Mouse (Mus musculus) neural tube, embryonic 10.5 days (tissue): ENCODE results near the gene Pign.

Experiments
- DNase-seq: peaks from one replicate; pipeline ENCODE4 v3.0.0-alpha.2; 2017; ENCODE audit warnings: low spot score; ENCODE audit errors: extremely low spot score

The Pign gene

GRCm38 (mm10) chr1:105663171-105663961, at the start of gene Pign, which contains the start of gene Relch:
TSS of gene Pign (minus strand) at chr1:105663677.
TSS of gene Relch (plus strand) at chr1:105663861.
- DNase-seq: peak; percentile 98

GRCm38 (mm10) chr1:105712822-105713221, 49.3 kb upstream of the Pign start:
- no peak for DNase-seq

GRCm38 (mm10) chr1:105711227-105711626, 47.8 kb upstream of the Pign start:
- DNase-seq: no peak

GRCm38 (mm10) chr1:105709415-105709814, 45.9 kb upstream of the Pign start:
- DNase-seq: no peak

GRCm38 (mm10) chr1:105700984-105701530, 37.6 kb upstream of the Pign start:
- no peak for DNase-seq

- DNase-seq: no peak
Measured at GRCm38 (mm10) chr1:105695581-105695980, 32.1 kb upstream of the Pign start.

- DNase-seq: no peak
Measured at GRCm38 (mm10) chr1:105685501-105685900, 22.0 kb upstream of the Pign start.

GRCm38 (mm10) chr1:105680587-105680986, 17.1 kb upstream of the Pign start:
- no peak for DNase-seq

- DNase-seq: no peak
Measured at GRCm38 (mm10) chr1:105674763-105675162, 11.3 kb upstream of the Pign start.

- no peak for DNase-seq
Measured at GRCm38 (mm10) chr1:105669700-105670099, 6.2 kb upstream of the Pign start.

- no peak for DNase-seq
Measured at GRCm38 (mm10) chr1:105663962-105664812, 710 bp upstream of the Pign start.

- no peak for DNase-seq
Measured at GRCm38 (mm10) chr1:105662820-105663170, 682 bp downstream of the Pign start.

GRCm38 (mm10) chr1:105660015-105660414, 3.5 kb downstream of the Pign start:
- no peak for DNase-seq

GRCm38 (mm10) chr1:105653981-105654380, 9.5 kb downstream of the Pign start:
- DNase-seq: no peak

GRCm38 (mm10) chr1:105650650-105651049, 12.8 kb downstream of the Pign start:
- DNase-seq: no peak

- no peak for DNase-seq
Measured at GRCm38 (mm10) chr1:105644093-105644492, 19.4 kb downstream of the Pign start.

GRCm38 (mm10) chr1:105630481-105630880, 33.0 kb downstream of the Pign start:
- DNase-seq: peak; percentile 22

GRCm38 (mm10) chr1:105589673-105590072, 73.8 kb downstream of the Pign start:
- DNase-seq: no peak

- no peak for DNase-seq
Measured at GRCm38 (mm10) chr1:105588697-105589096, 74.8 kb downstream of the Pign start.

GRCm38 (mm10) chr1:105582800-105583199, 80.7 kb downstream of the Pign start:
- DNase-seq: no peak

- DNase-seq: no peak
Measured at GRCm38 (mm10) chr1:105580909-105581308, 82.6 kb downstream of the Pign start.

GRCm38 (mm10) chr1:105566051-105566450, 97.4 kb downstream of the Pign start:
- no peak for DNase-seq
